Mouse (Mus musculus) liver, embryonic 14.5 days (tissue): ENCODE data around the gene Fscn3.

Experiments used
- CTCF ChIP-seq: IDR thresholded peaks from 2 replicates; pipeline ENCODE4 v1.5.1; 2016; ENCODE audit warnings: antibody characterized with exemption, low read depth, control low read depth
- EP300 ChIP-seq: IDR thresholded peaks from 2 replicates; pipeline ENCODE4 v1.6.1; 2016; ENCODE audit warnings: antibody characterized with exemption, low read depth

GRCm38 (mm10) chr6:28381983-28382382, 45.6 kb upstream of the Fscn3 start:
- TF ChIP-seq CTCF (no peak), EP300 (no peak)
